Mouse (Mus musculus): Measurements from ENCODE around the gene Vmn2r106.

The Vmn2r106 gene

GRCm38 (mm10) chr17:20285453-20285852, at the start of gene Vmn2r106:
Gene Vmn2r106, minus strand, starts transcription at chr17:20285553.
- CTCF ChIA-PET = no interaction called here

GRCm38 (mm10) chr17:20305790-20306189, 20.4 kb upstream of the Vmn2r106 start:
- CTCF ChIA-PET = no interaction called here

- CTCF ChIA-PET = no interaction called here
Measured at GRCm38 (mm10) chr17:20286906-20287305, 1.6 kb upstream of the Vmn2r106 start.

GRCm38 (mm10) chr17:20255522-20255921, 29.8 kb downstream of the Vmn2r106 start:
- CTCF ChIA-PET = no interaction called here

- CTCF ChIA-PET = no interaction called here
Measured at GRCm38 (mm10) chr17:20234952-20235351, 50.4 kb downstream of the Vmn2r106 start, which contains the start of gene Vmn2r105. Gene Vmn2r105, minus strand, starts transcription at chr17:20235052.
